Mouse (Mus musculus): ENCODE results near the gene Itga1. TPM values are rescaled to one million over a fixed set of nuclear protein-coding genes. Genes with fewer than 3 reads are reported as not detected.

Itga1 gene
- polyA plus RNA-seq, 1 experiment from 2014 or later, result 36.9 TPM

DNA sequence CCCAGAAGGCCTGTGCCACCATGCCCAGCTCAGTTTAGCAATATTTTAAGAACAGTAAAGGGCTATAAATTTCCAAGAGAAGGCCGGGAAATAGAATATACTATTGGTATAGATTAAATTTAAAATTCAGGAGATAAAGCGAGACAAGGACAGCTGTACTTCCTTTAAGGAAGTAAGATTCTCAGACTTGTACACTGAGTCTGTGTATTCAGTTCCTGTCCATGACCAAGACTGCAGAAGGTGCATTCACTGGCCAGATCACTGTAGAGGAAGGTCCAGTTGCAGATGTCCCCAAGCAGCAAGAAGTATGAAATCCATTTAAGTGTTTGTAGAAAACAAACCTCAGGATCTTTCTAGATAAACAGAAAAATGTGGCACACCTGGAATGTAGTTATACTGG is 28.3 kb upstream of the Itga1 start:
- Histone ChIP-seq H3K27ac (ENCODE audit: low read length) (no peak overlapping the region), H3K9me3 (ENCODE audit: control insufficient read depth, low read length) (no peaks in the 10 kb centered on the region), H3K4me3 (ENCODE audit: low read length) (no peak overlapping the region), H3K36me3 (ENCODE audit: control insufficient read depth, insufficient read depth, low read length) (no peaks in the 10 kb centered on the region), H3K27me3 (ENCODE audit: control insufficient read depth, insufficient read depth, low read depth, low read length) (no peaks in the 10 kb centered on the region), H3K4me2 (ENCODE audit: low read depth, low read length) (no peak overlapping the region), H3K4me1 (replicated peaks; ENCODE audit: control insufficient read depth, insufficient read depth, low read length) (0 out of 2 replicates have a peak, but pooled peaks cover 6% of the 10 kb centered on the region), H3K9ac (ENCODE audit: low read length) (no peak overlapping the region)
- no peak for ATAC-seq (ENCODE audit: low read depth)
- 59% methylated on average over 2 of the region's 2 CpGs for WGBS

DNA sequence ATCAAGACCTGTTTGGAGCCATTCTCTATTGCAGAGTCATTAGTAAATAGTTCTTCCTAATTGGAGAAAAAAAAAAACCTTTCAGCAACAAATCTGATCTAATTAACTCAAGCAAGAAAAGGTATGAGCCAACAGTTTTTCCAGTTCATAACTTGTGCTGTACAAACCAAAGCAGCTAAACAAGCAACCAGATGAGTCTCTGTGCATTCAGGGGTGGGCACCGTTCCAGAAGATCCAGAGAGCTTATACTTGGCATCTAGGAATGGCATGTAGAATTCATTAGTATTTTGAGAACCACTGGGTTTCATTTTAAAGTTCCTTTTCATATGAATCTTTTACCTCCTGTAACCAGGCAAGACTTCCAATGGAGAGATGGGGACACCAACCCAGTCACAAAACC is 26.1 kb upstream of the Itga1 start:
- Histone ChIP-seq H3K4me3 (ENCODE audit: low read length) (no peak overlapping the region), H3K27ac (ENCODE audit: low read length) (no peak overlapping the region), H3K9me3 (ENCODE audit: control insufficient read depth, low read length) (no peaks in the 10 kb centered on the region), H3K36me3 (ENCODE audit: control insufficient read depth, insufficient read depth, low read length) (no peaks in the 10 kb centered on the region), H3K27me3 (ENCODE audit: control insufficient read depth, insufficient read depth, low read depth, low read length) (no peaks in the 10 kb centered on the region), H3K4me1 (replicated peaks; ENCODE audit: control insufficient read depth, insufficient read depth, low read length) (0 out of 2 replicates have a peak, but pooled peaks cover 6% of the 10 kb centered on the region), H3K4me2 (ENCODE audit: low read depth, low read length) (no peak overlapping the region), H3K9ac (ENCODE audit: low read length) (no peak overlapping the region)
- 80% methylated on average over 1 of the region's 1 CpGs for WGBS
- no peak for ATAC-seq (ENCODE audit: low read depth)

DNA sequence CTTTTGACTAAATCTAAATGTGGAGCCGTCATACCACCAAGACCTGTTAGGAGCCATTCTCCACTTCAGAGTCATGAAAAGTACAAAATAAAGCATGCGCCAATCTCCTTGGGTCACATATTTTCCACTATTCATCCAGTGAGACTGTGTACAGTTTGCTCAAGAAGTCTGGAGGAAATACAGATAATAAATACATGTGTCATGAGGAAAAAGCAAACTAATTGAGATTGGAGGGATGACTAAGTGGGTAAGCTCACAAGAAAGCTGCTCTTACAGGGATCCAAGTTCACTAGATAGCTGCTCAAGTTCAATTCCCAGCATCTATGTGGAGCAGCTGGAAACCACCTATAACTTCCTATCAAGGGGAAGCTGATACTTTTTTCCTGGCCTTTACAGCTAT is 24.8 kb upstream of the Itga1 start:
- ATAC-seq (ENCODE audit: low read depth), result no peak
- 89% methylated on average over 2 of the region's 2 CpGs for WGBS
- no peak overlapping the region for H3K9ac ChIP-seq (ENCODE audit: low read length)
- no peak overlapping the region for H3K4me2 ChIP-seq (ENCODE audit: low read depth, low read length)
- no peaks in the 10 kb centered on the region for H3K27me3 ChIP-seq (ENCODE audit: control insufficient read depth, insufficient read depth, low read depth, low read length)
- no peaks in the 10 kb centered on the region for H3K9me3 ChIP-seq (ENCODE audit: control insufficient read depth, low read length)
- H3K27ac ChIP-seq (ENCODE audit: low read length), result no peak overlapping the region
- no peaks in the 10 kb centered on the region for H3K36me3 ChIP-seq (ENCODE audit: control insufficient read depth, insufficient read depth, low read length)
- H3K4me3 ChIP-seq (ENCODE audit: low read length), result no peak overlapping the region
- 0 out of 2 replicates have a peak, but pooled peaks cover 6% of the 10 kb centered on the region for H3K4me1 ChIP-seq (replicated peaks; ENCODE audit: control insufficient read depth, insufficient read depth, low read length)

DNA sequence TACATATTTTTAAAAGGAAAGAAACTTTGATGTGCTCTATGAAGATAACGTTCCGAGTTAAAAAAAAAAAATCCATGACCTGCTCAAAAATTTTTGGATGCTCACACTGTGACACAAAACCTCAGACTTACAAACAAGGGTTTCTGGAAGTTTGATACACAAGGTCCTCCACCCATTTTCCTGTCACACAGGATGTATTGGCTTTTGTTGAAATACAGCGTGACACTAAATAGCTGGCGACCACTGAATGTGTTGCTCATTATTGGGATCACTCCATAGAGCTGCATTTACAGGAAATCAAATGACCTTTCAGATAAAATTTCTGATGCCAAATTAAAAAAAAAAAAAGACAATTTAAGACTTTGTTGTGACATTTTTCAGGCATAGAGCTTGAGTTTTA is 23.4 kb upstream of the Itga1 start:
- ATAC-seq (ENCODE audit: low read depth), result no peak
- 73% methylated on average over 4 of the region's 4 CpGs for WGBS

DNA sequence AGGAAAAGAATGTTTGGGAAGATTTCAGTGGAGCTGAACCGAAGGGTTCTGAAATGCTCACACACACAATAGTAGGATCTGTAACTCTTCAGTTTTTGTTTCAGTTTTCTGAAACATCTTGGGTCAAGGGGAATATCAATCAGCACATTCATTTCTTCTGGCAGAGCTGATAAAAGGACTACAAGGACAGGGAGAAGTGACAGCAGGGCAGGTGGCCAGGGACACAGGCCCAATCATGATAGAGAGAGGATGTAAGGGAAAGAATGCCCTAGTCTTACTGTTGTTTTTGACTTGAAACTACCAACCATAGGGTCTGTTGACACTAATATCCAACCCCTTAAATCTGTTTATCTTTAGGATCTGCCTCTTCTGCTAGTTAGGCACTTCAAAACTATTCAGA is 22.8 kb upstream of the Itga1 start:
- ATAC-seq (ENCODE audit: low read depth), result 0 out of 2 replicates have a peak, but pooled peaks have one; percentile 26
- Histone ChIP-seq H3K4me2 (ENCODE audit: low read depth, low read length) (no peak overlapping the region), H3K27me3 (ENCODE audit: control insufficient read depth, insufficient read depth, low read depth, low read length) (no peaks in the 10 kb centered on the region), H3K9me3 (ENCODE audit: control insufficient read depth, low read length) (no peaks in the 10 kb centered on the region), H3K4me3 (ENCODE audit: low read length) (no peak overlapping the region), H3K4me1 (replicated peaks; ENCODE audit: control insufficient read depth, insufficient read depth, low read length) (no peaks in the 10 kb centered on the region), H3K27ac (ENCODE audit: low read length) (no peak overlapping the region), H3K9ac (ENCODE audit: low read length) (no peak overlapping the region), H3K36me3 (ENCODE audit: control insufficient read depth, insufficient read depth, low read length) (no peaks in the 10 kb centered on the region)
- 82% methylated on average over 1 of the region's 1 CpGs for WGBS

More for the DNA sequence above, 23.4 kb upstream of the Itga1 start:
- Histone ChIP-seq H3K4me1 (replicated peaks; ENCODE audit: control insufficient read depth, insufficient read depth, low read length) (no peaks in the 10 kb centered on the region), H3K9ac (ENCODE audit: low read length) (no peak overlapping the region), H3K4me2 (ENCODE audit: low read depth, low read length) (no peak overlapping the region), H3K27me3 (ENCODE audit: control insufficient read depth, insufficient read depth, low read depth, low read length) (no peaks in the 10 kb centered on the region), H3K9me3 (ENCODE audit: control insufficient read depth, low read length) (no peaks in the 10 kb centered on the region), H3K27ac (ENCODE audit: low read length) (no peak overlapping the region), H3K36me3 (ENCODE audit: control insufficient read depth, insufficient read depth, low read length) (no peaks in the 10 kb centered on the region), H3K4me3 (ENCODE audit: low read length) (no peak overlapping the region)

DNA sequence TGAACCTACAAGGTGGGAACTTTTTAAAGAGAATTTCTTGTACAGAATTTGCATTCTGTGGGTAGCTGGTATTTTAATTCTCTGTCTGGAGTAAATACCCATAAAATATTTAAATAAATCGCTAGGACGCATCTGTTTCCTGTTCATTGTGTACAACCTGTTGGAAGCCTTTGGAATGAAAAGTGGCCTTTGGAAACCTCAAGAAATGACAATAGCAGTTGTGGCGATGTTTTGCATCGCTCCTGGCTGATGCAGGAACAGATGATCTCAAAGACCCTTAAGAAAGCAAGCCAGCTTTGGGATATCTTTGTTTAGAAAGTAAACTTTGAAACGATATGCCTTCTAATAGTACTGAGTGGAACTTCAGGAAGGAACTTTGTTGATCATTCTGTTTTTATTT is 17.0 kb upstream of the Itga1 start:
- Histone ChIP-seq H3K9me3 (ENCODE audit: control insufficient read depth, low read length) (no peaks in the 10 kb centered on the region), H3K27me3 (ENCODE audit: control insufficient read depth, insufficient read depth, low read depth, low read length) (no peaks in the 10 kb centered on the region), H3K9ac (ENCODE audit: low read length) (no peak overlapping the region), H3K27ac (ENCODE audit: low read length) (no peak overlapping the region), H3K4me1 (replicated peaks; ENCODE audit: control insufficient read depth, insufficient read depth, low read length) (no peaks in the 10 kb centered on the region), H3K36me3 (ENCODE audit: control insufficient read depth, insufficient read depth, low read length) (no peaks in the 10 kb centered on the region), H3K4me3 (ENCODE audit: low read length) (no peak overlapping the region), H3K4me2 (ENCODE audit: low read depth, low read length) (peak overlapping the region; percentile 1; the same call in 1 of the 2 replicates)
- ATAC-seq (ENCODE audit: low read depth), result 0 out of 2 replicates have a peak, but pooled peaks have one; percentile 29
- 57% methylated on average over 5 of the region's 5 CpGs for WGBS

DNA sequence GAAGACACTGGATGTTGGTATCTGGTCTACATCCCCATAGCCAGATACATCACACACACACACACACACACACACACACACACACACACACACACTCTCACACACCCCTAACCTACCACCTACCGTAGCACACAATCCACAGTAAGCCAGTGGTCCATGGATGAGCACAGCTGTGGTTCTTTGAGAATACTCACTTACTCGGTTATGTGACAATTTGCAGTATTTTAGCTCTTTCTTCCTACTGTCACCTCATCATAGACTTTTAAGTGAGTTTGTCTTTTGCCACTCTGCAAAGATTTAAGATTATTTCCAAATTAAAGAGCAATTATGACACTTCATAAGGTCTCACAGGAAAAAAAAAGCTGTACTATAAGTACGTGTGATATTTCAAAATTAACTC is 16.4 kb upstream of the Itga1 start:
- Histone ChIP-seq H3K9me3 (ENCODE audit: control insufficient read depth, low read length) (no peaks in the 10 kb centered on the region), H3K27me3 (ENCODE audit: control insufficient read depth, insufficient read depth, low read depth, low read length) (no peaks in the 10 kb centered on the region), H3K27ac (ENCODE audit: low read length) (no peak overlapping the region), H3K4me3 (ENCODE audit: low read length) (no peak overlapping the region), H3K36me3 (ENCODE audit: control insufficient read depth, insufficient read depth, low read length) (no peaks in the 10 kb centered on the region), H3K4me1 (replicated peaks; ENCODE audit: control insufficient read depth, insufficient read depth, low read length) (no peaks in the 10 kb centered on the region), H3K9ac (ENCODE audit: low read length) (no peak overlapping the region), H3K4me2 (ENCODE audit: low read depth, low read length) (no peak overlapping the region)
- peak; percentile 93 for ATAC-seq (ENCODE audit: low read depth)
- 50% methylated on average over 3 of the region's 3 CpGs for WGBS

DNA sequence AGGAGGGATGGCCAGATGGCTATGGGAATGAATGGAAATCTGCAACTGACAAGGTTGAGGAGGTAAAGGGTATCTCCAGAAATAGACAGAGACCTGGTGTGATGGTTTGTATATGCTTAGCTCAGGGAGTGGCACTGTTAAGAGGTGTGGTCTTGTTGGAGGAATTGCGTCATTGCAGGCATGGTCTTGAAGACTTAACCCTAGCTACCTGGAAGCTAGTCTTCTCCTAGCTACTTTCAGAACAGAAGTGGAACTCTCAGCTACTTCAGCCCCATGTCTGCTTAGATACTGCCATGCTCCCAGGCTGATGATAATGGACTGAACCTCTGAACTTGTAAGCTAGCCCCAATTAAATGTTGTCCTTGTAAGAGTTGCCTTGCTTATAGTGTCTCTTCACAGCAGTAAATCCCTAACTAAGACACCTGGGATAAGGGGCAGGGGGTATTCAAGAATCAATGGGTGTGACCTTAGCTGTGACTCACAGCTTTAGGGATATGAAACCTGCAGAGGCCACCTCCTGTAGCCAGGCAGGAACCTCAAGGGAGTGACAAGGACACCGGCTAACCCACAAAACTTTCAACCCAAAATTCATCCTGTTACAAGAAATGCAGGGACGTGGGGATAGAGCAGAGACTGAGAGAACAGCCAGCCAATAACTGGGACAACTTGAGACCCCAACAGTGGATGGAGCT is 15.3 kb upstream of the Itga1 start:
- no peaks in the 10 kb centered on the region for H3K9me3 ChIP-seq (ENCODE audit: control insufficient read depth, low read length)
- H3K9ac ChIP-seq (ENCODE audit: low read length), result no peak overlapping the region
- no peaks in the 10 kb centered on the region for H3K4me1 ChIP-seq (replicated peaks; ENCODE audit: control insufficient read depth, insufficient read depth, low read length)
- no peaks in the 10 kb centered on the region for H3K27me3 ChIP-seq (ENCODE audit: control insufficient read depth, insufficient read depth, low read depth, low read length)
- H3K27ac ChIP-seq (ENCODE audit: low read length), result no peak overlapping the region
- no peaks in the 10 kb centered on the region for H3K36me3 ChIP-seq (ENCODE audit: control insufficient read depth, insufficient read depth, low read length)
- no peak overlapping the region for H3K4me3 ChIP-seq (ENCODE audit: low read length)
- 75% methylated on average over 3 of the region's 3 CpGs for WGBS
- ATAC-seq (ENCODE audit: low read depth), result no peak
- H3K4me2 ChIP-seq (ENCODE audit: low read depth, low read length), result no peak overlapping the region

DNA sequence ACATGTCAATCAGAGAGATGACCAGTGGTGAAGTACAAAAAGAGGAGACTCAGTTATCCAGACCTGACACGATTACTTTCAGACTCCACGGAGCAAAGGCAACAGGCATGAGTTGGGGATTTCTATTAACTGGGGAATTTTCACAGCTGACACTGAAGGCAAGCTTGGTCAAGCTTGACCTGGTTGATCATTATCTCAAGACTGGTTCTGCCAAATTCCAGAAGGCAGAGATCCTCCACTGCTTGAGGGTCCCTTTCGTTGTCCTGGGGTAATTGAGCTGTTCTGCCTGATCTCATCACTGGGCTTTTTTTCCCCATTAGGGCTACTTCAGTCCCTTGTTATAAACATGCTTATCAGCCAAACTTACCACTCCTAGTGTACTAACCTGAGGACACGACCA is 7.9 kb upstream of the Itga1 start:
- WGBS, result 76% methylated on average over 4 of the region's 4 CpGs
- Histone ChIP-seq H3K4me3 (ENCODE audit: low read length) (no peak overlapping the region), H3K36me3 (ENCODE audit: control insufficient read depth, insufficient read depth, low read length) (no peaks in the 10 kb centered on the region), H3K4me1 (replicated peaks; ENCODE audit: control insufficient read depth, insufficient read depth, low read length) (no peaks in the 10 kb centered on the region), H3K9ac (ENCODE audit: low read length) (no peak overlapping the region), H3K9me3 (ENCODE audit: control insufficient read depth, low read length) (no peaks in the 10 kb centered on the region), H3K27ac (ENCODE audit: low read length) (no peak overlapping the region), H3K4me2 (ENCODE audit: low read depth, low read length) (no peak overlapping the region), H3K27me3 (ENCODE audit: control insufficient read depth, insufficient read depth, low read depth, low read length) (no peaks in the 10 kb centered on the region)
- no peak for ATAC-seq (ENCODE audit: low read depth)
